Mouse (Mus musculus): Measurements from ENCODE around the gene Slc1a2.

DNA sequence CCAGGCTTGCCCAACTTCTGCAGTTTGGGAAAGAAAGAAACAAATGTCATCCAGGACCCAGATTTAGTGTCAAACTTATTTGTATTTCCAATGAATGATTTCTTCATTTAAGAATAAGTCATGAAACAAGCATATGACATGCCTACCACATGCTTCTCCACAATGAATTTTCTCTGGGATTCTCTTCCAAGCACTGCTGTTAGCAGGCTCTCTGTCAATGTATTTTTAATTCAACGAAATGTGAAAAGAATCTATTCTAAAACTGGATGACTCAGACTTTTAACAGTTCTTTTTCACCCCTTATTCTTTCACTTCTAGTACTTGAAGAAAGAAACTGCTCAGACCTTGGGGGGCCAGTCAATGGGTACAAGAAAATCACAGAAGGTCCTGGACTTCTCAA lies 24.4 kb upstream of the Slc1a2 start:
- TF ChIP-seq CTCF (IDR thresholded peaks at IDR 0.05; ENCODE audit: low read depth, low read length) (no peak), POLR2A (IDR thresholded peaks at IDR 0.05; ENCODE audit: extremely low read depth, insufficient read depth, low read length) (no peak)

Measured in liver, adult 2 months (tissue).